In genomic region chr2:156353265-156353692, GRCm38 (mm10) we compare ENCODE assay signal across 8 mouse cellular contexts. TPM values are rescaled to one million over a fixed set of nuclear protein-coding genes. Genes with fewer than 3 reads are reported as not detected.
DNase-seq lines count a peak whose midpoint lies in the region.

No protein-coding gene starts in this region.

- intact Hi-C loops in left cerebral cortex, postnatal 14 days (cut with DNase I): no loop called here

- DNase-seq in adrenal gland, adult (ENCODE audit: inconsistent age in 2 of 2, low spot score in 1 of 2): peak; percentile 5 to 36
- no peak for DNase-seq in adrenal gland, postnatal 25 days
- DNase-seq in layer of hippocampus, adult 9-11 months: peak; percentile 17
- DNase-seq in layer of hippocampus, postnatal 36 days: no peak
- peak; percentile 53 for DNase-seq in gastrocnemius, postnatal 10 days
- peak; percentile 16 to 35 for DNase-seq in kidney, postnatal 36 days
- DNase-seq in thymus, postnatal 36 days: no peak
- no peak for DNase-seq in left cerebral cortex, postnatal 14 days (ENCODE audit: low spot score in 2 of 2)

RNA-seq across cellular contexts. Expression of gene Scand1, which starts 40.8 kb away (rescaled TPM):
- total RNA-seq in adrenal gland, postnatal 25 days (2021): 102 and 123 TPM in 2 replicates
- 10 to 100 TPM; 89.5 to 94.7 TPM for total RNA-seq in layer of hippocampus, postnatal 36 days (2021)
- total RNA-seq in gastrocnemius, postnatal 10 days (2021): 10 to 100 TPM; 65.9 to 66.4 TPM
- total RNA-seq in left cerebral cortex, postnatal 14 days (2021): 100 to 1,000 TPM in 1 of 2 experiments, 10 to 100 TPM in 1; 87.8 to 113 TPM

RNA-seq across cellular contexts. Expression of gene Cnbd2, which starts 41.2 kb away (rescaled TPM):
- total RNA-seq in adrenal gland, postnatal 25 days (2021): 2.5 and 3.6 TPM in 2 replicates
- total RNA-seq in layer of hippocampus, postnatal 36 days (2021): 1 to 10 TPM; 3.9 to 5.7 TPM
- total RNA-seq in gastrocnemius, postnatal 10 days (2021): 1 to 10 TPM; 1.5 to 1.7 TPM
- total RNA-seq in left cerebral cortex, postnatal 14 days (2021): 1 to 10 TPM; 3.3 to 5.5 TPM

Comparison
In these comparisons a context has a peak if more than half of its experiments do, and no peak if none do; other contexts are left out.
1. DNase-seq: peak in adrenal gland, adult (2 of 2), layer of hippocampus, adult 9-11 months (single experiment), gastrocnemius, postnatal 10 days (single experiment) and kidney, postnatal 36 days (2 of 2); none in adrenal gland, postnatal 25 days (single experiment), layer of hippocampus, postnatal 36 days (0 of 2), thymus, postnatal 36 days (0 of 2) and left cerebral cortex, postnatal 14 days (0 of 2).